Mouse (Mus musculus) mature B cell (primary cell): Measurements from ENCODE around the gene Lsamp.

Experiments used
- in situ Hi-C: fragments of 300-500 bp; cut with MboI; formaldehyde crosslinking; loops from 2 replicates; pipeline ENCODE4 v1.14.3; 2019

Gene Lsamp

DNA sequence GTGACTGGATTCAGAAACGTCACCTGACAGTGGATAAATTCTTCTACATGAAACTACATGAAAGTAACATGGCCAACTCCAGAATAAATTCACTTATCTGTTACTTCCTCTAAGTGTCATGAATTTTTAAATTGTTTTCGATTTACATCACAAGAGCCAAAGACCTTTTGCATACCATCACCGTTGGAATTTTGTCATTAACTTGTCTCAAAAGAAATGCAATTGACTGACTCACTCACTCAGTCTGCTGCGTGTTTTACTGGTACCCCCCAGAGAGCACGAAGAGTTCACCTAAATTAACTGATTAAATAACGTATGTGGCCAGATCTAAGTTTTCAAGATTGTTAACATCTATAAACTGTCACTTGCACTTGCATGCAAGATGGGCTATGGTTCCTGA lies 672.7 kb downstream of the Lsamp start:
- in situ Hi-C loops: no loop called here

DNA sequence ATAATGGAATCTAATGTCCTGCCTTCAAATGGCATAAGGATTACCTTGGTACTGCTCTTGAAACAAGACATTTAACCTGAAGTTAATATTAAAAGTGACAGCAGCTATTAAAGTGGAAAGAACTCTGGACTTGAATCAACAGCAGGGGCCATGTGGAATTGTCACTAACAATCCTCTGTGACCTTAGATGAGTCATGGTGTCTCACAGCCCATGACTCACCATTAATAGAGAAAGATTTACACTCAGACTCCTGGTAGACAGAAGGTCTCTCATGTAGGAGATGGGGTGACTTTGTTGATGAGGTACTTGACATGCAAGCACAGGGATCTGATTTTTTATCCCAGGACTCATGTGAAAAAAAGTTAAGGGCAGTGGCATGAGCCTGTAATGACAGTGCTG lies 701.4 kb downstream of the Lsamp start:
- in situ Hi-C loops: no loop called here

GRCm38 (mm10) chr16:40692292-40692691 lies 708.1 kb downstream of the Lsamp start:
- in situ Hi-C loops: no loop called here

DNA sequence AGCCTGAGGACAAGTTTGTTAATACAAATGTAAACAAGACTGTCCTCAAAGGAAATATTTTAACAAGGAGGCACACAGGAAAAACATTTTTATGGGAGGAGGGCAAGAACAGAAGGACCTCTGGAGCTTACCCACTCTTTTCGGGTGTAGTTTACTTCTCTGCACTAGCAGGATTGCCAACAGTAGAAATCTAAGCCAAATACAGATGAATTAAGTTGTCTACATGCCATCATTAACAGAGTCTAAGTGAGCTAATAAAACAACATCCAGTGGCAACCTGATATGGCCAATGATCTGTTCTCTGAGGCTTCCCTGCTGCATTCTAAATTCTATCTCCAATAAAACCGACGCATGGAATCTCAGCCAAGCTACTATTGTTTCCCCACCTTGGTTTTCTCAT lies 713.1 kb downstream of the Lsamp start:
- in situ Hi-C loops: no loop called here

- in situ Hi-C loops: no loop called here
Measured at GRCm38 (mm10) chr16:40708558-40708957, 724.4 kb downstream of the Lsamp start.

DNA sequence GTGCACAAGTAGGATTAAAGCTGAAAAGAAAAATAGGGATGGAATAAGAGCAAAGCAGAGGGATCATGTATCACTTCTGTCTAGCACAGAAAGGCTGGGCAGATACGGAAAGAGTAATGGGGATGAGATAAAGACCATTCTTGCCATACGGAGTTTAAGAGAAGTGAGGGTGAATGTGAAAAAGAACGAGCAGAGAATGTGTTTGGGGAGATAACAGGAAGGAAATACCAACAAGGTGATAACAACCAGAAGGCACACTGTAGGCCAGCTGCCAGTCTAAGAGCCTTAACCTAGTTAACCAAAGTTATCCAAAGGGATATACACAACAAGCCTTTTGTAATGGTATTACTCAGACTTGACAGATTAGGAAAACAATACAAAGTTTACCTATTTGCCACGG lies 725.4 kb downstream of the Lsamp start:
- in situ Hi-C loops: no loop called here

- in situ Hi-C loops: no loop called here
Measured at GRCm38 (mm10) chr16:40710068-40710467, 725.9 kb downstream of the Lsamp start.

DNA sequence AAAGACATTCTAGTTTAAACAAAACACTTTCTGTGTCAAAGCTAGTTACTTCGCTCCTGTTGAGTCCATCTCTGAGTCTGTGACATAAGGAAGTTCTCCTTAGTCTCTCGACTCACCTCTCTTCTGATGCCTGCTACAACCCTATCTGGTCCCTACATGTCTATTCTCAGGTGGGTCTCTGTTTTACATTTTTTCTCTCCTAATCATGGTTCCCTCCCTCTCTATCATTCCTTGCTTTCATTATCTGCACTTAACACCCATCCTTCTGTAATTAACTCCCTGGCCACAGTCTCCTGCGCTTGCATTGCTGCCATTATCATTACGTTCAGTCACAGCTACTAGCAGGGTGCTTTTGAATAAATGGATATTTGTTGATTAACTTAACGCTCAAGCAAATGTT lies 726.3 kb downstream of the Lsamp start:
- in situ Hi-C loops: no loop called here

DNA sequence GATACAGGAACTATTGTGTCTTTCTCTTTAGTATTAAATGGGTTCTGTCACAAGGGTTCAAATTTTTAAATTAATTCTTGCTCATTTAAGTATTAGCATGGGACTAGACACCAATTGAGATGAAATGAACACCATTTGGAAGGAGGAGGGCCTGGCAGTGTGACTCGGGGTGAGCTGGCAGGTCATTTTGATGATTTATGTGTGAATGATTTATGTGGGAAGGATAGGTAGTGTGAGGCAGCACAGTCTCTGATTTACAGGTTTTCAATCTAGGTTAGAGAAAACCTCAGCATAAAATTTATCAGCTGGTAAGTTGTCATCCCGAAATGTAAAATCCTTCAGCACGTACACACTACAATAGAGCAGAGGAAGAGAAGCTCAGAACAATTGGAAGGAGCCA lies 729.6 kb downstream of the Lsamp start:
- in situ Hi-C loops: no loop called here

- in situ Hi-C loops: no loop called here
Measured at GRCm38 (mm10) chr16:40739015-40739414, 754.9 kb downstream of the Lsamp start.

GRCm38 (mm10) chr16:40739771-40740170 lies 755.6 kb downstream of the Lsamp start:
- in situ Hi-C loops: no loop called here

DNA sequence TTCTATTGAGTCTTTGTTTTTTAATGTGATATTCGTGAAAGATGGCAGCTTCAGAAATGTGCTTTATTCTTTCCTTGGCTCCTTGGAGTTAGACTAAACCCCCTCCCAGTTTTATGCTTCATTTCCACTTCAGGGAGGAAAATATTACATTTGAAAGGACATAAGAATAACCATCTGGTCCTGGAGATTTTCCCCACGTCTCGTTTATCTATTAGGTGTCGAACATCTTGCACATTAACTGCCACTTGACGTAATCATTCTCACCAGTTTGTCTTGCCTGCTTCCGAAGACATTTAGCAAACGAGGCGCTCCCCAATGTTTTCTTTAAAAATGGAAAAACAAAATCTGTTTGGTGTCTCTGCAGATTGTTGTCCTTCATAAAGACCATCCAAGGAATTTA lies 756.1 kb downstream of the Lsamp start:
- in situ Hi-C loops: no loop called here

DNA sequence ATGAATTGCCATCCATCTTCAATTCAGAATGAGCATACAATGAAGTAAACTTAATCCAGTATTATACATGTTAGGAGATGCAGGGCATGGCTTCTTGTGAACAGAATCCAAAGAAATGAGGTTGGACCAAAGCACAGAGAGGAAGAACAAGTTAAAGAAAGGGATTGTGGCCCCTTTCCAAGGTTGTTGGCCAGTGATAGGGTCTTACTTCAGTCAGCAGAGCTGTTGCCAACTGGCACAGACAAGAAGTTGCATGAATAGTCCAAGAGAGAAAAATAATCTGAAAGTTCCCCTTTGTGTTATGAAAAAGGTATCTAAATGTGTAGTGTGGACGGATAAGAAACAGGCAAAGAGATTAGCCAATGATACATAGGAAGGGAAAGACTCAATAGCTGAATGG lies 843.0 kb downstream of the Lsamp start:
- in situ Hi-C loops: no loop called here

DNA sequence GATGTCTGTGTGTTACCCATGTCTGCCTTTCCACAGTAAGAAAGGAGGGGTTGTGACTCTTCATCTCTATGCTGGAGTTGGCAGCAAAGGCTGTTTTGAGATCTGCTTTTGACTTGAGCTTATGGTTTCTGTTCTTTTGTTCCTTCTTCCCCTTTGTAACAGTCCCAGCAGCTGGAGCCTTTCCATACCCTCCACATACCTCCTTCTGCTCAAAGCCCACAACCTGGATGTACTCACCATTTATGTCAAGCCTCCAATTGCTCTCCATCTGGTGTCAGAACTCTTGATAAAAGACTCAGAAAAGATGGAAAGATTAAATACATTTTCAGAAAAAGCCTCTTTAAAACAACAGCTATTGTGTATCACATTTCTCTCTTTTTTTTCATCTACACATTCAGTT lies 847.4 kb downstream of the Lsamp start:
- in situ Hi-C loops: no loop called here

- in situ Hi-C loops: no loop called here
Measured at GRCm38 (mm10) chr16:40841765-40842164, 857.6 kb downstream of the Lsamp start.

GRCm38 (mm10) chr16:40866733-40867132 lies 882.6 kb downstream of the Lsamp start:
- in situ Hi-C loops: no loop called here

DNA sequence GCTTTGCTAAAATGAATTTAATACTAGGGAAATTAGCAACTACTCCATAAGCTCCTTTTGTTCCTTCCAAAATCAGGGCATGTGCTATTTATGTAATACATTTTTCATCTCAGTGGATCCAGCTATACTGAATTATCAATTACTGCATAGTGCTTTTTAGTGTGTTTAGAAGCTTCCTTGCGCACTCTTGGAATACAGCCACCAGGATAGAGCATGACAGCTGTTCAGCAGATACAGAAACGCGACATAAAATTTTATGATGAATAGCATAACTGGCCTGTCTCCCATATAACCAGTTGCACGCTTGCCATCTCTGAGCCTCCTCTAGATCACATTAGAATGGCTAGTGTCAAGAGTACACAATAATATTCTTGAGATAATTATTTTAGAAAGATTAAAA lies 894.1 kb downstream of the Lsamp start:
- in situ Hi-C loops: no loop called here

- in situ Hi-C loops: no loop called here
Measured at GRCm38 (mm10) chr16:40881942-40882341, 897.8 kb downstream of the Lsamp start.

DNA sequence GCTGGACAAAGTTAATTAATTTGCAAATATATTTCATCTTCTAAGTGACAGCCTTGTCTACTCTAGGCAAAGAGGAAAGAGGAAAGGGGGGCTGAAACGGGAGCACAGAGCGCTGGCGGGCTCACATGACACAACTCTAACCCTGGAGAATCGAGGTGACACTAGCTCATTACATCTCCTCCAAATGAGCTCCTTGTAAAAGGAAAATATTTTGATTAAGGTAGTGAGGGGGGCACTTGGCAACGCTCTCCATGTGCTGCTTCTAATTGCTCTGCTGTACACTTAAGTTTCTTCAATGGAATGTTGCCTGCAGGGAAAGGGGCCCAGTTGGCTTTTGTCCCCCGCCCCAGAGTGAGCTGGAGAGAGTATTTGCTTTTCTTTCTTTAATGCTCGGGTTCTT lies 907.2 kb downstream of the Lsamp start:
- in situ Hi-C loops: no loop called here

GRCm38 (mm10) chr16:40897768-40898327 lies 913.7 kb downstream of the Lsamp start:
- in situ Hi-C loops: no loop called here

DNA sequence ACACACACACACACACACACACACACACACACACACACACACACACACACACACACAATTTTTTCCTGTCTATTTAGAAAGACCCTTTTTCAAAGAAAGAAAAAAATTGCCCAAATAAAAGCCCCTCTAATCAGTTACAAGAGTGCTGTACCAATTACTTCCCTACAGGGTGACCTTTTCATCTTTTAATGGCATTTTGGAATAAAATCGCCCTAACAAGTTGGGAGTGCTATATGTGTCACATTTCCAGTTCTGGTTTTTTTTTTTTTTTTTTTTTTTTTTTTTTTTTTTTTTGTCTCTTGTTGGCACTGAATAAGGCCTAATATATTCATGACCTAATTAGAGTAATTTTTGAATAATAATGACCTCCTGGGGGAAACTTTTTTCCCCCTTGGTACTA lies 923.7 kb downstream of the Lsamp start:
- in situ Hi-C loops: no loop called here

DNA sequence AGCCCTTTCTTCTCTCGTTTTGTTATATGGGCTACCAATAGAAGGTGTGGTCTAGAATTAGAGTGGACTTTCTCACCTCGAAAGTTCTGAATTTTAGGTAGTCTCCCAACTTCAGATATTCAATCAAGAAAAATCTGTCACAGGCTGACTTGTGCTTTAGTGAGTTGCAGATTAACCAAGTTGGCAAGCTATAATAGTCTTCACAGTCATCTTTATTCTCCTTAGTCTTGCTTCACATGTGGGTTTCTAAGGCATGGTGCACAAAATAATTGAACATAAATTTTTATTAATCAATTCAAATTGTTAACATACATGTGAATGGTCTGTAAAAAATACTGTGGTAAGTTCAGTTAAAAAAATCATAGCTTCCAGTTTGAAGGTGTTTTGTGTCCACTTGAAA lies 930.0 kb downstream of the Lsamp start:
- in situ Hi-C loops: no loop called here

GRCm38 (mm10) chr16:40930596-40930995 lies 946.4 kb downstream of the Lsamp start:
- in situ Hi-C loops: no loop called here

DNA sequence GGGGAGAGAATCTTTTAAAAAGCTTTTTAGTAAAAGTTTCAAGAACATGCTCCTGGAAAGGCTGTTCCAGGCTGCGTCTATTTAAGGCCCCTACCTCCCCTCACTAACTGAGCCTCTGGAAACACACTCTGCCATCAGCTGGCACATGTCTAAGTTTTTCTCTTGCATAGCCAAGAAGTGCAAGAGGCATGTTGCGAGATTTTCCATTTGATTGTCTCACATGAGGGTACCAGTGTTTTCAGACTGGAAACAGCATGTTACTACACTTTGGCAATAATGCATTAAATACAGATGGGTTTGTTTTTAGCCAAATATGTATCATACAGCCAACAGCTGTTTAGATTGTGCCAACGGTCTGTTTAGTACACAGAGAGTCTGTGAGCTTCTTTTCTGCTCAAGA lies 958.1 kb downstream of the Lsamp start:
- in situ Hi-C loops: no loop called here

DNA sequence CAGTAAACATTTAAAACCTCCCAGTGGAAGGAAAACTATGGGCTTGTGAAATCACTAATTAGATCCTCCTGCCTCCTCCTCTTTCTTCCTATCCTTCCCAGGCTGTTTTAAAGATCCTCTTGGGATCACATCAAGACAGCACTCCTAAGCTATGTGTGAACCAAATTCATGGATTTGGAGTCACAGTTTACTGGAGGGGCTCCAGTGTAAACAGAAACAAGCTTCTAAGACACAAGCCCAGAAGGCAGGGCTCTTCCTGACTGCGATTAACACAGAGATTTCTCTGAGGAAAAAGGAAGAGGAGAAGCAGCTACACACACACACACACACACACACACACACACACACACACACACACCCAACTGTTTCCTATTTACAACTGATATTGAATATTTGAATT lies 961.7 kb downstream of the Lsamp start:
- in situ Hi-C loops: no loop called here
